Mouse (Mus musculus) myocyte (in vitro differentiated cells): Measurements from ENCODE around the gene Xylt1. TPM values are rescaled to one million over a fixed set of nuclear protein-coding genes. Genes with fewer than 3 reads are reported as not detected.

Experiments used
- H3K27me3 ChIP-seq: one replicate; pipeline ENCODE4 v1.6.1; 2011; ENCODE audit not compliant: control insufficient read depth, insufficient read depth, insufficient read length
- H3K36me3 ChIP-seq: one replicate; pipeline ENCODE4 v1.6.1; 2011; ENCODE audit not compliant: control insufficient read depth, insufficient read depth
- H3K4me2 ChIP-seq: one replicate; pipeline ENCODE4 v1.6.1; 2011; ENCODE audit warnings: low read depth, control low read depth
- H3K4me3 ChIP-seq: one replicate; pipeline ENCODE4 v1.5.1; 2011; ENCODE audit warnings: mild to moderate bottlenecking, control low read depth, moderate library complexity
- H3K79me2 ChIP-seq: one replicate; pipeline ENCODE4 v1.6.1; 2011; ENCODE audit not compliant: control insufficient read depth, insufficient read depth
- H3ac ChIP-seq: one replicate; pipeline ENCODE4 v1.6.1; 2011; ENCODE audit not compliant: control insufficient read depth, insufficient read length
- CEBPB ChIP-seq: IDR thresholded peaks from 2 replicates; pipeline ENCODE4 v1.6.1; 2011; ENCODE audit warnings: mild to moderate bottlenecking, moderate library complexity; ENCODE audit not compliant: poor library complexity, insufficient read depth, severe bottlenecking
- E2F4 ChIP-seq: IDR thresholded peaks from one replicate; pipeline ENCODE4 v1.6.1; 2011; ENCODE audit warnings: mild to moderate bottlenecking, control low read depth, moderate library complexity; ENCODE audit not compliant: insufficient read depth
- MAX ChIP-seq: IDR thresholded peaks from one replicate; pipeline ENCODE4 v1.6.1; 2011; ENCODE audit warnings: low read depth, mild to moderate bottlenecking, control low read depth
- MYOD1 ChIP-seq, 3 experiments: IDR thresholded peaks; one replicate each; pipeline ENCODE4 v1.6.1; 2011; ENCODE audit warnings: control low read depth in 2 of 3, low read depth in 2 of 3, mild to moderate bottlenecking in 2 of 3, moderate library complexity in 1 of 3; ENCODE audit not compliant: insufficient read length in 2 of 3, control insufficient read depth in 1 of 3
- MYOG ChIP-seq, 3 experiments: IDR thresholded peaks; one replicate each; pipeline ENCODE4 v1.6.1; 2011; ENCODE audit warnings: control low read depth in 2 of 3, low read depth in 2 of 3, mild to moderate bottlenecking in 2 of 3; ENCODE audit not compliant: insufficient read length in 2 of 3, control insufficient read depth in 1 of 3, insufficient read depth in 1 of 3
- POLR2A ChIP-seq: IDR thresholded peaks from one replicate; pipeline ENCODE4 v1.6.1; 2011; ENCODE audit warnings: low read depth, mild to moderate bottlenecking, control low read depth, moderate library complexity; ENCODE audit not compliant: insufficient read length
- POLR2AphosphoS2 ChIP-seq: IDR thresholded peaks from one replicate; pipeline ENCODE4 v1.6.1; 2011; ENCODE audit warnings: low read depth, control low read depth; ENCODE audit not compliant: insufficient read length
- REST ChIP-seq: IDR thresholded peaks from one replicate; pipeline ENCODE4 v1.6.1; 2011; ENCODE audit warnings: mild to moderate bottlenecking, control low read depth, moderate library complexity; ENCODE audit not compliant: insufficient read depth, insufficient read length
- SRF ChIP-seq: IDR thresholded peaks from one replicate; pipeline ENCODE4 v1.6.1; 2011; ENCODE audit warnings: low read depth; ENCODE audit not compliant: control insufficient read depth, insufficient read length
- TCF12 ChIP-seq: IDR thresholded peaks from one replicate; pipeline ENCODE4 v1.6.1; 2011; ENCODE audit warnings: mild to moderate bottlenecking, control low read depth; ENCODE audit not compliant: poor library complexity, insufficient read depth, severe bottlenecking
- TCF3 ChIP-seq: IDR thresholded peaks from one replicate; pipeline ENCODE4 v1.6.1; 2011; ENCODE audit warnings: low read depth, control low read depth; ENCODE audit not compliant: insufficient read length
- USF1 ChIP-seq: IDR thresholded peaks from one replicate; pipeline ENCODE4 v1.6.1; 2011; ENCODE audit warnings: low read depth, mild to moderate bottlenecking, control low read depth, moderate library complexity
- polyA plus RNA-seq: library from polyadenylated mRNA; unstranded; fragments of >200 nt; fragmentation: generic; extraction: Trizol; gene quantifications from one replicate; pipeline ENCODE4 v1.2.1, GENCODE M21; 2012; ENCODE audit warnings: missing spikeins

The Xylt1 gene
- not detected for polyA plus RNA-seq

GRCm38 (mm10) chr7:117380418-117381187 lies at the start of gene Xylt1:
Gene Xylt1, plus strand, starts transcription at chr7:117380979.
- no peaks in the 10 kb centered on the region for H3K36me3 ChIP-seq
- H3K27me3 ChIP-seq = no peaks in the 10 kb centered on the region
- H3K4me3 ChIP-seq = no peak within 1 kb of the TSS
- TF ChIP-seq USF1 = no peak
- no peak for TF ChIP-seq POLR2A
- no peak for TF ChIP-seq CEBPB
- no peak for TF ChIP-seq MAX
- no peak for TF ChIP-seq MYOD1 (IDR thresholded peaks at IDR 0.05; ENCODE audit: control insufficient read depth in 1 of 3, insufficient read length in 2 of 3, low read depth in 2 of 3)
- TF ChIP-seq TCF12 = no peak
- TF ChIP-seq MYOG (IDR thresholded peaks at IDR 0.05; ENCODE audit: control insufficient read depth in 1 of 3, insufficient read depth in 1 of 3, insufficient read length in 2 of 3, low read depth in 2 of 3) = no peak
- TF ChIP-seq E2F4 = no peak
- TF ChIP-seq TCF3 = no peak
- TF ChIP-seq REST = no peak
- TF ChIP-seq SRF = no peak
- no peak for TF ChIP-seq POLR2AphosphoS2
- no peak within 1 kb of the TSS for H3ac ChIP-seq
- H3K4me2 ChIP-seq = no peak within 1 kb of the TSS
- H3K79me2 ChIP-seq = no peaks in the 10 kb centered on the region

- H3K27me3 ChIP-seq = no peaks in the 10 kb centered on the region
- H3ac ChIP-seq = no peak overlapping the region
- H3K36me3 ChIP-seq = no peaks in the 10 kb centered on the region
- no peak overlapping the region for H3K4me3 ChIP-seq
- H3K79me2 ChIP-seq = no peaks in the 10 kb centered on the region
- no peak overlapping the region for H3K4me2 ChIP-seq
- TF ChIP-seq TCF12 (no peak), MAX (no peak), E2F4 (no peak), TCF3 (no peak), CEBPB (no peak), MYOD1 (IDR thresholded peaks at IDR 0.05; ENCODE audit: control insufficient read depth in 1 of 3, insufficient read length in 2 of 3, low read depth in 2 of 3) (no peak), MYOG (IDR thresholded peaks at IDR 0.05; ENCODE audit: control insufficient read depth in 1 of 3, insufficient read depth in 1 of 3, insufficient read length in 2 of 3, low read depth in 2 of 3) (no peak), SRF (no peak), USF1 (no peak), POLR2AphosphoS2 (no peak), REST (no peak)
Observed at GRCm38 (mm10) chr7:117333936-117334335, 46.8 kb upstream of the Xylt1 start.

- Histone ChIP-seq H3K27me3 (no peaks in the 10 kb centered on the region), H3K79me2 (no peaks in the 10 kb centered on the region), H3K4me2 (no peak overlapping the region), H3K4me3 (no peak overlapping the region), H3ac (no peak overlapping the region), H3K36me3 (no peaks in the 10 kb centered on the region)
- TF ChIP-seq POLR2A (no peak), MYOG (IDR thresholded peaks at IDR 0.05; ENCODE audit: control insufficient read depth in 1 of 3, insufficient read depth in 1 of 3, insufficient read length in 2 of 3, low read depth in 2 of 3) (no peak), USF1 (no peak), TCF3 (no peak), E2F4 (no peak)
Observed at GRCm38 (mm10) chr7:117356316-117356715, 24.5 kb upstream of the Xylt1 start.

GRCm38 (mm10) chr7:117357425-117358194 lies 23.2 kb upstream of the Xylt1 start:
- Histone ChIP-seq H3K36me3 (no peaks in the 10 kb centered on the region), H3K79me2 (no peaks in the 10 kb centered on the region), H3K27me3 (no peaks in the 10 kb centered on the region), H3K4me3 (no peak overlapping the region), H3K4me2 (no peak overlapping the region), H3ac (no peak overlapping the region)
- no peak for TF ChIP-seq MAX
- TF ChIP-seq REST = no peak
- TF ChIP-seq POLR2A = no peak
- no peak for TF ChIP-seq TCF12
- no peak for TF ChIP-seq USF1
- TF ChIP-seq CEBPB = no peak
- TF ChIP-seq TCF3 = no peak

- Histone ChIP-seq H3K27me3 (no peaks in the 10 kb centered on the region), H3K4me2 (no peak overlapping the region), H3ac (no peak overlapping the region), H3K79me2 (no peaks in the 10 kb centered on the region), H3K36me3 (no peaks in the 10 kb centered on the region), H3K4me3 (no peak overlapping the region)
- TF ChIP-seq E2F4 (no peak), REST (no peak), POLR2A (no peak), POLR2AphosphoS2 (no peak), TCF12 (no peak), CEBPB (no peak), TCF3 (no peak), SRF (no peak), MYOD1 (IDR thresholded peaks at IDR 0.05; ENCODE audit: control insufficient read depth in 1 of 3, insufficient read length in 2 of 3, low read depth in 2 of 3) (no peak), MYOG (IDR thresholded peaks at IDR 0.05; ENCODE audit: control insufficient read depth in 1 of 3, insufficient read depth in 1 of 3, insufficient read length in 2 of 3, low read depth in 2 of 3) (no peak), MAX (no peak), USF1 (no peak)
Observed at GRCm38 (mm10) chr7:117361281-117361680, 19.5 kb upstream of the Xylt1 start.
